ENCODE assay signal across 27 mouse cellular contexts in the genomic region with DNA sequence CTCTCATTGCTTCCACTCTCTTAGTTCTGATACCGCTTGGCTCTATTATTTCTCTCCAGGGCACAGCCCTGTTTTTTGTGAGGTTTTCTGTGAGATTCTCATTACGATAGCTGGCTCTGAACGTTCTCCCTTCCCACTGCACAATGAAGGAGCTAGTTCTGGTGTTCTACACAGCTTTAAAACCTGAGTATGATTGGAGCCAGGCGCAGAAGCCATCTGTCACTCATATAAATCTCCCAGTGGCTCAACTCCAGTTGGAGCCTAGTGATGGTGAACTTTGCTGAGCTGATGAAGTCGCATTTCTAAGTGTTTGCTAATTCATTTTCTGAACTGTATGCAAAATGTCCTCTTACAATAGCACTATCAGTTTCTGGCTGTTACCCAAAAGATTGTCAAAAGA. TPM values are rescaled to one million over a fixed set of nuclear protein-coding genes. Genes with fewer than 3 reads are reported as not detected.
A peak's percentile ranks its signal among the peaks of the same experiment; 100 is the strongest.
DNase-seq lines count a peak whose midpoint lies in the region; ATAC-seq and TF ChIP-seq lines count a peak whose summit lies in the region.
"Had no signal": no experiment of that assay in that cellular context is flagged by ENCODE, and none has a peak within 500 bp of the region (broad histone marks: within the 10 kb centered on the region; RNA-seq: fewer than 3 reads in every experiment).

No protein-coding gene starts in this region.

- no peak for ATAC-seq in embryonic facial prominence, embryonic 14.5 days (ENCODE audit: low read depth)
- ATAC-seq in forebrain, postnatal 0 days, result peak; percentile 71
- ATAC-seq in forebrain, embryonic 15.5 days (replicated peaks), result no peak
- ATAC-seq: activated CD4-positive, CD25-positive, alpha-beta regulatory T cell, adult 4 months; intestine, embryonic 15.5 days; Patski had no signal

- no peak overlapping the region for H3K9ac ChIP-seq in embryonic facial prominence, embryonic 14.5 days (ENCODE audit: low read depth, low read length)
- H3K9ac ChIP-seq in forebrain, postnatal 0 days, result no peak overlapping the region
- no peak overlapping the region for H3K9ac ChIP-seq in forebrain, embryonic 15.5 days (replicated peaks)
- H3K9ac ChIP-seq: embryonic facial prominence, embryonic 12.5 days; hindbrain, embryonic 12.5 days; intestine, embryonic 15.5 days had no signal

- no peaks in the 10 kb centered on the region for H3K9me3 ChIP-seq in embryonic facial prominence, embryonic 14.5 days (ENCODE audit: control insufficient read depth, low read length)
- no peaks in the 10 kb centered on the region for H3K9me3 ChIP-seq in embryonic facial prominence, embryonic 10.5 days
- no peaks in the 10 kb centered on the region for H3K9me3 ChIP-seq in forebrain, postnatal 0 days (ENCODE audit: low read length)
- no peaks in the 10 kb centered on the region for H3K9me3 ChIP-seq in forebrain, embryonic 15.5 days
- H3K9me3 ChIP-seq: embryonic facial prominence, embryonic 12.5 days; heart, embryonic 10.5 days; hindbrain, embryonic 12.5 days; intestine, embryonic 15.5 days had no signal

- peak; percentile 40 for DNase-seq in embryonic facial prominence, embryonic 14.5 days (ENCODE audit: low spot score)
- DNase-seq in embryonic facial prominence, embryonic 10.5 days (ENCODE audit: low spot score), result no peak
- peak; percentile 38 for DNase-seq in forebrain, postnatal 0 days
- peak; percentile 11 for DNase-seq in layer of hippocampus, adult 9-11 months
- no peak for DNase-seq in layer of hippocampus, postnatal 25 days (ENCODE audit: extremely low spot score in 1 of 2, low spot score in 1 of 2)
- DNase-seq in adipocyte (ENCODE audit: low spot score), result peak; percentile 3
- no peak for DNase-seq in embryo, embryonic 10.5 days (ENCODE audit: low spot score)
- DNase-seq: adrenal gland, adult 2 months; adrenal gland, postnatal 25 days; cerebellum, adult 2 months; embryo, embryonic 11 days; gastrocnemius, postnatal 10 days; heart, adult 18-20 months; heart, postnatal 4 days; kidney, adult 18-20 months had no signal

- no peaks in the 10 kb centered on the region for H3K36me3 ChIP-seq in embryonic facial prominence, embryonic 14.5 days (ENCODE audit: control insufficient read depth, insufficient read depth, low read length)
- no peaks in the 10 kb centered on the region for H3K36me3 ChIP-seq in embryonic facial prominence, embryonic 10.5 days (replicated peaks)
- no peaks in the 10 kb centered on the region for H3K36me3 ChIP-seq in forebrain, postnatal 0 days (ENCODE audit: insufficient read depth)
- no peaks in the 10 kb centered on the region for H3K36me3 ChIP-seq in forebrain, embryonic 15.5 days
- H3K36me3 ChIP-seq: embryonic facial prominence, embryonic 12.5 days; heart, embryonic 10.5 days; hindbrain, embryonic 12.5 days; intestine, embryonic 15.5 days had no signal

- no peaks in the 10 kb centered on the region for H3K4me1 ChIP-seq in embryonic facial prominence, embryonic 14.5 days (ENCODE audit: control insufficient read depth, insufficient read depth, low read length)
- H3K4me1 ChIP-seq in embryonic facial prominence, embryonic 10.5 days, result no peaks in the 10 kb centered on the region
- no peaks in the 10 kb centered on the region for H3K4me1 ChIP-seq in forebrain, postnatal 0 days (ENCODE audit: insufficient read depth)
- no peaks in the 10 kb centered on the region for H3K4me1 ChIP-seq in forebrain, embryonic 15.5 days
- H3K4me1 ChIP-seq: embryonic facial prominence, embryonic 12.5 days; heart, embryonic 10.5 days; hindbrain, embryonic 12.5 days; intestine, embryonic 15.5 days had no signal

- TF ChIP-seq CTCF in forebrain, postnatal 0 days (IDR thresholded peaks at IDR 0.05; ENCODE audit: low read depth), result no peak

- no peak overlapping the region for H3K27ac ChIP-seq in embryonic facial prominence, embryonic 14.5 days (replicated peaks; ENCODE audit: low read depth, low read length)
- H3K27ac ChIP-seq in embryonic facial prominence, embryonic 10.5 days (replicated peaks), result no peak overlapping the region
- H3K27ac ChIP-seq in forebrain, postnatal 0 days (ENCODE audit: low read depth, low read length), result no peak overlapping the region
- H3K27ac ChIP-seq in forebrain, embryonic 15.5 days (replicated peaks), result no peak overlapping the region
- H3K27ac ChIP-seq: embryonic facial prominence, embryonic 12.5 days; heart, embryonic 10.5 days; hindbrain, embryonic 12.5 days; intestine, embryonic 15.5 days had no signal

- H3K27me3 ChIP-seq in embryonic facial prominence, embryonic 14.5 days (replicated peaks; ENCODE audit: control insufficient read depth, insufficient read depth, low read length), result no peaks in the 10 kb centered on the region
- H3K27me3 ChIP-seq in embryonic facial prominence, embryonic 10.5 days (replicated peaks; ENCODE audit: low read depth, poor library complexity, severe bottlenecking), result no peaks in the 10 kb centered on the region
- no peaks in the 10 kb centered on the region for H3K27me3 ChIP-seq in forebrain, postnatal 0 days (ENCODE audit: insufficient read depth, low read length)
- no peaks in the 10 kb centered on the region for H3K27me3 ChIP-seq in forebrain, embryonic 15.5 days
- H3K27me3 ChIP-seq: CH12.LX; embryonic facial prominence, embryonic 12.5 days; hindbrain, embryonic 12.5 days; intestine, embryonic 15.5 days had no signal

- 47% methylated on average over 5 of the region's 5 CpGs for WGBS in embryonic facial prominence, embryonic 14.5 days
- WGBS in embryonic facial prominence, embryonic 10.5 days, result 83% methylated on average over 5 of the region's 5 CpGs
- 41% methylated on average over 5 of the region's 5 CpGs for WGBS in forebrain, postnatal 0 days
- WGBS in forebrain, embryonic 15.5 days, result 55% methylated on average over 5 of the region's 5 CpGs

- H3K4me3 ChIP-seq in embryonic facial prominence, embryonic 14.5 days (ENCODE audit: low read depth, low read length), result no peak overlapping the region
- H3K4me3 ChIP-seq in embryonic facial prominence, embryonic 10.5 days, result no peak overlapping the region
- H3K4me3 ChIP-seq in forebrain, postnatal 0 days (ENCODE audit: low read depth, low read length), result no peak overlapping the region
- H3K4me3 ChIP-seq in forebrain, embryonic 15.5 days, result no peak overlapping the region
- H3K4me3 ChIP-seq: embryonic facial prominence, embryonic 12.5 days; heart, embryonic 10.5 days; hindbrain, embryonic 12.5 days; intestine, embryonic 15.5 days had no signal

- no peak overlapping the region for H3K4me2 ChIP-seq in embryonic facial prominence, embryonic 14.5 days (ENCODE audit: low read depth, low read length)
- no peak overlapping the region for H3K4me2 ChIP-seq in forebrain, postnatal 0 days (ENCODE audit: low read depth)
- H3K4me2 ChIP-seq in forebrain, embryonic 15.5 days (replicated peaks), result no peak overlapping the region
- H3K4me2 ChIP-seq: embryonic facial prominence, embryonic 12.5 days; hindbrain, embryonic 12.5 days; intestine, embryonic 15.5 days had no signal

RNA-seq across cellular contexts. Expression of gene Mtnr1a, which starts 56.7 kb away (rescaled TPM):
- 0.34 TPM in 1 of 2 replicates, not detected in the other for polyA plus RNA-seq in embryonic facial prominence, embryonic 14.5 days (2014; fragmentation: Nextera tagmentation; extraction: Ambion mirVana)
- 0.09 TPM in 2 replicates for polyA plus RNA-seq in embryonic facial prominence, embryonic 10.5 days (2016; fragmentation: Nextera tagmentation; extraction: Ambion mirVana)
- total RNA-seq in forebrain, postnatal 0 days (2014; rRNA removed), result 0.38 TPM in 1 of 2 replicates, not detected in the other
- polyA plus RNA-seq in forebrain, postnatal 0 days (2015; fragmentation: Nextera tagmentation; extraction: Ambion mirVana), result 0.18 and 0.19 TPM in 2 replicates
- 0.15 TPM in 1 of 2 replicates, not detected in the other for polyA plus RNA-seq in forebrain, embryonic 15.5 days (2015; fragmentation: Nextera tagmentation; extraction: Ambion mirVana)
- not detected for total RNA-seq in layer of hippocampus, postnatal 25 days (2021)
- total RNA-seq: adrenal gland, adult 2 months; adrenal gland, postnatal 25 days; CH12.LX; gastrocnemius, postnatal 10 days; gastrocnemius, postnatal 4 days; heart, adult 18-20 months; heart, postnatal 10 days; heart, postnatal 4 days had no signal
- polyA plus RNA-seq: activated CD4-positive, CD25-positive, alpha-beta regulatory T cell, adult 4 months; adrenal gland, adult 2 months; frontal cortex, adult 2 months; heart, embryonic 14.5 days; Patski had no signal

Comparison
In these comparisons a context has a peak if more than half of its experiments do, and no peak if none do; other contexts are left out.
1. DNase-seq: peak in embryonic facial prominence, embryonic 14.5 days (single experiment), forebrain, postnatal 0 days (single experiment), layer of hippocampus, adult 9-11 months (single experiment) and adipocyte (single experiment); none in embryonic facial prominence, embryonic 10.5 days (single experiment), layer of hippocampus, postnatal 25 days (0 of 2) and embryo, embryonic 10.5 days (single experiment).